Mouse (Mus musculus) embryonic facial prominence, embryonic 10.5 days (tissue): ENCODE measurements around the gene Sgip1. TPM values are rescaled to one million over a fixed set of nuclear protein-coding genes. Genes with fewer than 3 reads are reported as not detected.

ENCODE experiments used
- DNase-seq: peaks from one replicate; pipeline ENCODE4 v3.0.0-alpha.2; 2017; ENCODE audit warnings: low spot score
- H3K27ac ChIP-seq: fragments of 300-500 bp; sonication (generic); replicated peaks from 2 replicates; pipeline ENCODE4 v1.5.1; 2016; ENCODE audit warnings: mild to moderate bottlenecking
- H3K27me3 ChIP-seq: fragments of 300-500 bp; sonication (generic); replicated peaks from 2 replicates; pipeline ENCODE4 v1.6.1; 2016; ENCODE audit warnings: low read depth, mild to moderate bottlenecking; ENCODE audit not compliant: poor library complexity, severe bottlenecking
- H3K36me3 ChIP-seq: fragments of 300-500 bp; sonication (generic); replicated peaks from 2 replicates; pipeline ENCODE4 v1.6.1; 2016; ENCODE audit warnings: mild to moderate bottlenecking, moderate library complexity
- H3K4me1 ChIP-seq: fragments of 300-500 bp; sonication (generic); 2 replicates; pipeline ENCODE4 v1.6.1; 2016
- H3K4me3 ChIP-seq: fragments of 300-500 bp; sonication (generic); 2 replicates; pipeline ENCODE4 v1.5.1; 2016; ENCODE audit warnings: mild to moderate bottlenecking, moderate library complexity
- H3K9me3 ChIP-seq: fragments of 300-500 bp; sonication (generic); 2 replicates; pipeline ENCODE4 v1.6.1; 2016; ENCODE audit warnings: mild to moderate bottlenecking
- WGBS: fragments of 180-500 bp; shearing (Covaris S2); methylation state at CpG from one replicate; pipeline ENCODE4 v1.1.7; 2016; 5-methylcytosine and 5-hydroxymethylcytosine counted together
- polyA plus RNA-seq: library from polyadenylated mRNA; unstranded; fragments of >200 nt; fragmentation: Nextera tagmentation; extraction: Ambion mirVana; gene quantifications from 2 replicates; pipeline ENCODE4 v1.2.1, GENCODE M21; 2016

The Sgip1 gene
- polyA plus RNA-seq, 1 experiment from 2014 or later = 10.9 TPM

DNA sequence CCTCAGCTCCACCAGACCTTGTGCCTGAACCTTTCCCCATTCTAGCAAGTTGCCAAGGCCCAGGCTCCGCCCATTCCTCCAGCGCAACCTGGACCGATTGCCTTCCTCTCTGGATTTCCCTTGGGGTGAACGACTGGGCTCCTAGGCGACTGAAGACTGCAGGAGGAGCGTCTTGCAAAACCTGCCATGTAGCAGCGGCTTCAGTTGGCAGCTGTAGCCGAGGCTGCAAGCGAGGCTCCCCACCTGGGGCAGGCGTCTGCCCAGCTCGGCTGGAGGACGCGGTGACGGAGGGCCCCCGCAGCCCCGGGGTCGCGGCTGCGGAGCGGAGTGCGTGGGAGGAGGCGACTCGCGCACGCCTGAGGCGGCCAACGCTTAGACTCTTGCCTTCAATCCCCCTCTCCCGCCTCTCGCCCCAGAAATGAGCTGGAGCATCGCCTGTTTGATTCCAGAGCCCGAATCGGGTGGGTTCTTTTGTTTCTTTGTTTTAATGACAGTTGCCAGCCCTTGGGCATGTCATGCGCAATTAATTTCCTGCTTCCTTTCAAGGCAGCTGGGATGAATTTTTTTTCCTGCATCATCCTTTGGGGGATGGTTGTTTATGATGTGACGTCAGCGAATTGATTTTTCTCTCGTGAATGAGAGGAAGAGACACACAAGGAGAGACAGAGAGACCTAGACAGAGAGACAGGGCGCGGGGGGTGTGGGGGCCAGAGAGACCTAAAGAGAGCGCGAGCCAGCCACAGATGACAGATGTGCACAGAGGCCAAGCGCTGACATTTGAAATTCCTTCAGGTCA lies 18.2 kb downstream of the Sgip1 start:
- Histone ChIP-seq H3K36me3 (no peaks in the 10 kb centered on the region), H3K27ac (peak overlapping the region; percentile 90), H3K4me3 (peak overlapping the region; percentile 76), H3K27me3 (no peaks in the 10 kb centered on the region), H3K9me3 (no peaks in the 10 kb centered on the region), H3K4me1 (peaks cover 26% of the 10 kb centered on the region)
- peak; percentile 65 for DNase-seq
- under 1% methylated on average over 41 of the region's 41 CpGs for WGBS

DNA sequence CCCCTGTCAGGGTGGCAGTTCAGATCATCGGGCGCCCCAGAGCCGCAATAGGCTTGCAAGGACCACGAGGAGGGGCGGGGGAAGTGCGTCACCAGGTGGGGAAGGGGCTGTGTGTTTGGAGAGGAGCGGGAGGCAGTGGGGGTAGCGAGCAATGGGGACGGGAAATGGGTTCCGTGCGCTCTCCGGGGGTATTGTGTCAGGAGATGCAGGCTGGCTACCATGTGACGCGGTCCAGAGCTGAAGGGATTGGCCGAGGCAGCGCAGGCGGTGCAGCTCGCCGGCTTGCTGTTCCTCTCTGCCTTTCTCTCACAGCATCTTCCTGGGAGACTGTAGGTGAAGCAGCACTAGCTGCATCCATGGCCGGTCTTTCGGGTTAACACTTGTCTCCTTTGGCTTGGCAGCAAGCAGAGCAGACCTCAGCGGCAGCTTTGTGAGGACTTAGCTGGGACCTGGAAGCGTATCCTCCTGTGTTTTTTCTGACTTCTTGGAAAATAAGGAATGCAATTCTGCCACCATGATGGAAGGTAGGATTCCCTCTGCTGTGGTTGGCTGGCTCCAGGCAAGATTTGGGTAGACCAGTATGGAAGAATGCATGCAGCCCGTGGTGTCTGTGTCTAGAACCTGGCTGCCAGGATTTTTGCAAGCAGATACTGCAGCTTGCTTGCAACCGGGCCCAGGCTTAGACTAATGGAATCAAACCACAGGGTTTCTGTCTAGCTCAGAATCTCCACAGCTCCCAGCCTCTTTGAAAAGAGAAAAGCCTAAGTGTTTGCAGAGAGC lies 19.1 kb downstream of the Sgip1 start:
- peak overlapping the region; percentile 76 for H3K4me3 ChIP-seq
- H3K9me3 ChIP-seq = no peaks in the 10 kb centered on the region
- no peaks in the 10 kb centered on the region for H3K27me3 ChIP-seq
- no peaks in the 10 kb centered on the region for H3K36me3 ChIP-seq
- 2% methylated on average over 25 of the region's 25 CpGs for WGBS
- DNase-seq = peak; percentile 91
- peaks cover 26% of the 10 kb centered on the region for H3K4me1 ChIP-seq
- peak overlapping the region; percentile 90 for H3K27ac ChIP-seq

DNA sequence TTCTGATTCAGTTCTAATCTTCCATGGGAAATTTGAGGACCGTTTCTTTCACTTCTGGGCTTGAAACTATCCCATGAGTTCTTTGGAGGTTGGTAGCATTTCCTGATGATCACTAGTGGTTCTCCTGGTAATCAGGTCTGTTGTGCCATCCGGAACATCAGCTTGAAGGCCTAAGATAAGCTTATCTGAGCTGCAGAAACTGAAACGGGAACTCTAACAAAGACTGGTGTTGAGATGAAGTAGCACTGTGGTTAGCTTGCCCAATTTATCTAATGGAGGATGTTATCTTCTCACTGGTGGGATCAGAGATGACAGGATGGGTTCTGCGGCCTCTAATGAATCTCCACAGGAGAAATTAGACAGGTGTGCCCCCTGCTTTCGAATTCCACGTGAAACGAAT lies 21.0 kb downstream of the Sgip1 start:
- Histone ChIP-seq H3K27me3 (no peaks in the 10 kb centered on the region), H3K9me3 (no peaks in the 10 kb centered on the region), H3K27ac (no peak overlapping the region), H3K4me3 (no peak overlapping the region), H3K36me3 (no peaks in the 10 kb centered on the region), H3K4me1 (peaks cover 26% of the 10 kb centered on the region)
- no peak for DNase-seq
- WGBS = 87% methylated on average over 7 of the region's 7 CpGs

DNA sequence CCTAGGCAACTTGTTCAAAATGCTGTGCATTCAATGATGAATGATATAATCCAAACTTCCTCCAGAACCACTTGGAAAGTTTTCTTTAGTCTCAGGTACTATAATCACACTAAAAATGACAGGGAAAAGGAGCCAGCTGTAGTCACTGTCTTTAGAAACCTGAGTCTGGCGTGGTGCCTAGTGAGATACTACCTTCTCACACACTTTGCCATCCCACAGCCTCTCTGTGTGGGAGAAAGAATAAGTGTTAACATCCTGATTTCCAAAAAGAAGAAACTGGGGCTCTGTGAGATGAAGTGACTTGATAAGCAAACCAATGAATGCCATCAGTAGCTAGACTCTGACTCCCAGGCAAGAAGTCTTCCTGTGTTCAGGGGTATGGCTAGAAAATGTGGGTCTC lies 28.0 kb downstream of the Sgip1 start:
- Histone ChIP-seq H3K4me3 (no peak overlapping the region), H3K9me3 (no peaks in the 10 kb centered on the region), H3K36me3 (no peaks in the 10 kb centered on the region), H3K4me1 (0 out of 2 replicates have a peak, but pooled peaks cover 4% of the 10 kb centered on the region), H3K27ac (no peak overlapping the region), H3K27me3 (no peaks in the 10 kb centered on the region)
- WGBS = 89% methylated on average over 1 of the region's 1 CpGs
- no peak for DNase-seq

DNA sequence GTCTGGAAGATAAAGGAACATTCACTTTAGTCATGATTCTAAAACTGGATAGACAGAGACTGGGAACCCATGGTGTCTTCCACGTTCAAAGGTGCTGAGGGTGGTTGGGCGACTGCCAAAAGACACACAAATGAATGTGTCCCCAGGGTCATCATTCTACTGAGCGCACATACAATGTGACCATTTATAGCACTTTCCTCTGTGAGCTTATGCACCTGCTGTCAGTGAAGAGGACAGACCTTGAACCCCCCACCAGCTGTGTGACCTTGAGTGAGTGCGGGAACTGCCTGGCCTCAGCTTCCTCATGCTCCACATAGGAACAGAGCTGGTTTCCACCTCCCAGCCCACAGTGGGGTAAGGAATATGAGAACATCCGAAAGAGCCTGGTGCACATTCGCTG lies 28.8 kb downstream of the Sgip1 start:
- WGBS = 91% methylated on average over 6 of the region's 6 CpGs
- Histone ChIP-seq H3K9me3 (no peaks in the 10 kb centered on the region), H3K27me3 (no peaks in the 10 kb centered on the region), H3K4me1 (peaks cover 4% of the 10 kb centered on the region; the same call in 1 of the 2 replicates), H3K27ac (no peak overlapping the region), H3K4me3 (no peak overlapping the region), H3K36me3 (no peaks in the 10 kb centered on the region)
- no peak for DNase-seq

DNA sequence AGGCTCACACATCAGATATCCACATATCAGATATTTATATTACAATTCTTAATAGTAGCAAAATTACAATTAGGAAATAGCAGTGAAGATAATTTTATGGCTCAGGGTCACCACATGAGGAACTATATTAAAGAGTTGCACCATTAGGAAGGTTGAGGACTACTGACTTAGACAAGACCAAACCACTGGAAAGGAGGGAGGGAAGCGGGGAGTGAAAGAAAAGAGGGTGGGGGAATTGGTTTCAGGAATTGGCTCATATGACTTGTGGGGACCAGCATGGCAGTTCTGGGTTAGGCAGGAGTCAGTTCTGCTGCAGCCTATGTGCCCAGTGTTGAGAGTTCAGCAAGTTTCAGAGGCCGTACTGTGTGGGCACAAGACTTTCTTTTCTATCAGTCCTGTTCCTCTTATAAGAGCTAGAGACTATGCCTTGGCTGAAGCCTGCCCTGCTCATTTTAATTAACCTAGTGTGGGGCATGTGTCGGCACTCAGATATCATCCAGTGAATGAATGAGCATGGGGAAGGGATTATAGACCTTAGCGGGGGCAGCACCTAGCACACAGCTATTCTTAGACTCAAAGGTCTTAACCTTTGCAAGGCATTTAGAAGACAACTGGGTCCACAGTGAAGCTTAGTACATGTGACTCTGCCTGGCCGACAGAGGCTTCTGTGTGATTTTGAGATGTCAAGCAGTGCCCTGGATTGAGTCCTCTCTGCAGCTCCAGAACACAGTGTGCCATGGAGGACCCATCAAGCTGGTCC lies 30.7 kb downstream of the Sgip1 start:
- peaks cover 14% of the 10 kb centered on the region for H3K4me1 ChIP-seq
- H3K9me3 ChIP-seq = no peaks in the 10 kb centered on the region
- H3K4me3 ChIP-seq = no peak overlapping the region
- no peaks in the 10 kb centered on the region for H3K36me3 ChIP-seq
- no peak overlapping the region for H3K27ac ChIP-seq
- no peaks in the 10 kb centered on the region for H3K27me3 ChIP-seq
- 70% methylated on average over 5 of the region's 5 CpGs for WGBS
- no peak for DNase-seq

DNA sequence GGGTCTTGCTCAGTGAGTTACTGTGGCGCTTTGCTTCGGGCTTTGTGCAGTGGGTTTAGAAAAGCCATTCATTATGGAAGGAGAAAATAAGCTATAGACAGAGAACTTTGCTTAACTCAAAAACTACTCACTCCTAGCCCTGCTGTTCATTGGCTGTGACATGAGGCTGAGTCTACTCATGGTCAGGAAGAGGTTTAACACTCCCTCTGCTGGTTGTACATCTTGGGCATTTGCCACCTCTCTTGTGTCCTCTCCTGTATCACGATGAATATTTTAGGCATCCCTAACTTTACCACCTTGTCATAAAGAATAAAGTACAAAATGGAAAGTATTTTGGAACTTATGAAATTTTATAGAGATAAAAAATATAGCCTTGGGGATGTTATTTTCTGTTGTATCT lies 32.1 kb downstream of the Sgip1 start:
- WGBS = 91% methylated on average over 3 of the region's 3 CpGs
- DNase-seq = no peak
- H3K9me3 ChIP-seq = no peaks in the 10 kb centered on the region
- H3K36me3 ChIP-seq = no peaks in the 10 kb centered on the region
- H3K4me3 ChIP-seq = no peak overlapping the region
- H3K27me3 ChIP-seq = no peaks in the 10 kb centered on the region
- H3K4me1 ChIP-seq = peaks cover 14% of the 10 kb centered on the region
- no peak overlapping the region for H3K27ac ChIP-seq

DNA sequence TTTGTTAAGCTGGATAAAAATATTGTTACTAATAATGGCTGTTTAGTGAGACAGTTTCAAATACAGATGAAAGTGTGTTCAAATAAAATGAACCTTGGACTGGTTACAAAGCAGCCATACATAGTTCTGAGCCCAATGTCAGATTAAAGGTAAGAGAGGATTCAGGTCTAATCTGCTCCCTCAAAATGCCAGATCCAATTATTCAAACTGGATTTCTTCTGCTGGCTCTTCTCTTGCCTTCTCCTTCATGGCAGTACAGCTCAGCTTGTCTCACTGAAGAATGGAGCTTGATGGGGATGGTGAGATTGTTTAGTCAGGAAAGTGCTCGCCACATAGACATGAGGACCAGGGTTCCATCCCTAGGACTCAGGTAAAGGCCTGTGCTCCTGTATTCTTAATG lies 32.7 kb downstream of the Sgip1 start:
- Histone ChIP-seq H3K4me3 (no peak overlapping the region), H3K27ac (no peak overlapping the region), H3K27me3 (no peaks in the 10 kb centered on the region), H3K36me3 (no peaks in the 10 kb centered on the region), H3K4me1 (peaks cover 14% of the 10 kb centered on the region), H3K9me3 (no peaks in the 10 kb centered on the region)
- no peak for DNase-seq
- WGBS = 85% methylated on average over 1 of the region's 1 CpGs

DNA sequence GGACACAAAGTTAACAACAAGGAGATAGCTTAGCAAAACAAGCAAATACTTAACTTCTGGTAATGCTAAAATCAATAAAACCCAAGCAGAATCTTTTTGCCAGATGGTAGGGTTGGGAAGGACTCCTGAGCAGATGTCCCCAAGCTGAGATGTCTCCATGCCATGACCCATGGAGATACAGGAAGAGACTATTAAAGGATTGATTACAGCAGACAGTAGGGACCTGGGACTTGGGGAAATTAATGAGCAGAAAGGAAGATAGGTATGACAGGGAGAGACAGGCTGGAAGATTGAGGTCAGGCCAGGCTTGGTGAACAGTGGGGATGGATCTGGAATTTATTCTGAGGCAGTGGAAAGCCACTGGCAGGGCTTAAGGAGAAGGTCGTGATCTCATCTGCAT lies 33.5 kb downstream of the Sgip1 start:
- Histone ChIP-seq H3K4me1 (peaks cover 14% of the 10 kb centered on the region), H3K27me3 (no peaks in the 10 kb centered on the region), H3K4me3 (no peak overlapping the region), H3K9me3 (no peaks in the 10 kb centered on the region), H3K27ac (no peak overlapping the region), H3K36me3 (no peaks in the 10 kb centered on the region)
- 51% methylated on average over 1 of the region's 1 CpGs for WGBS
- no peak for DNase-seq

DNA sequence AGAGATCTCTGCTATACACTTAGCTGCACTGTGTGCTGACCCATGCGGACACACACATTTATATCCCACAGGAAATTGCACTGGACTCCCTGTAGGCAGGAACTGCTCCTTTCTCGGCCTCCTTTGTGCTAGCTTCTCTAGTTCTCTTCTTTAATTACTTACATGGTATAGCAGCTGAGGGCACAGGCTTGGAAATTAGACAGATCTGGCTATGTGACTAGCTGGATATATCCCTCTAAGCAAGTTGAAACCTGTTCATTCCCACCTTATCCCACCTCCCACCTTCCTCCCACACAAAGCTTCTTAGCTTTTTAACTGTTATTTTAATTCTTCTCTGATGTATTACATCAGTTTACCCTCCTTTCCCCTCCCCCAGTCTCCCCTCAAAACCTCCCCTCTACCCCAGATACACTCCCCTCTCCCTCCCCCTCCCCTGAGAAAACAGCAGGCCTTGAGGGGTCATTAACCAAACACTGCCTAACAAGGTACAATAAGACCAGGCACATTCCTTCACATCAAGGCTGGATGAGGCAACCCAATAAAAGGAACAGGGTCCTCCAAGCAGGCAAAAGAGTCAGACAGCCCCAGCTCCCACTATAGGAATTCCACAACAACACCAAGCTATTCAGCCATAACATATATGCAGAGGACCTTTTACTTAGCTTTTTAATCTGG lies 34.6 kb downstream of the Sgip1 start:
- 0 out of 2 replicates have a peak overlapping the region, but pooled peaks have one; percentile 8 for H3K27ac ChIP-seq

DNA sequence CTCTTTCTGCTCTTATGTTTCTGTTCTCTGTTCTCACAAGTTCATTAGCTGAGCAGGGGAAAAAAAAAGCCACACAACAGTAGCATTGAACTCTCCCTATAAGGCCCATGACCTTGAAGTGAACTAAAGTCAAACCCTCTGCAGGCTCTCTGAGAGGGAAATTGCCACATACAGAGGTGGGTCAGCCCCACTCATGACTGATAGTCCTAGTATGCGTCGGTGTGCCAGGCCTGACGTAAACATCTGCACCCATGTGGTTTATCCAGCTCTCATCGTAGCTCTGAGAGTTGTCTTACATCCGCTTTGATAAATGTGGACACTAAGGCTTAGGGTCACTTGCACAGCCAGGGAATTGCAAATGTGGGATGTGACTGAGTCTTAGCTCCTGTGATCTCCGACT lies 38.8 kb downstream of the Sgip1 start:
- H3K4me3 ChIP-seq = no peak overlapping the region
- H3K4me1 ChIP-seq = peaks cover 21% of the 10 kb centered on the region
- no peak for DNase-seq
- no peaks in the 10 kb centered on the region for H3K36me3 ChIP-seq
- no peaks in the 10 kb centered on the region for H3K27me3 ChIP-seq
- no peak overlapping the region for H3K27ac ChIP-seq
- WGBS = 89% methylated on average over 6 of the region's 6 CpGs
- H3K9me3 ChIP-seq = no peaks in the 10 kb centered on the region

More for the DNA sequence above, 34.6 kb downstream of the Sgip1 start:
- Histone ChIP-seq H3K4me3 (no peak overlapping the region), H3K27me3 (no peaks in the 10 kb centered on the region), H3K4me1 (peaks cover 19% of the 10 kb centered on the region), H3K36me3 (no peaks in the 10 kb centered on the region), H3K9me3 (no peaks in the 10 kb centered on the region)
- WGBS = 58% methylated on average over 2 of the region's 2 CpGs
- no peak for DNase-seq
